Mouse (Mus musculus): ENCODE data around the gene Pld6.
A peak's percentile ranks its signal among the peaks of the same experiment; 100 is the strongest.

Pld6 gene

GRCm38 (mm10) chr11:59787199-59787781, at the start of gene Pld6:
Pld6 (minus strand) TSS chr11:59787645.
- peak; percentile 35 to 47 for DNase-seq (ENCODE audit: low spot score in 2 of 2)

GRCm38 (mm10) chr11:59821625-59822024, 34.2 kb upstream of the Pld6 start:
- DNase-seq (ENCODE audit: low spot score in 2 of 2): no peak

GRCm38 (mm10) chr11:59817916-59818315, 30.5 kb upstream of the Pld6 start:
- no peak for DNase-seq (ENCODE audit: low spot score in 2 of 2)

- DNase-seq (ENCODE audit: low spot score in 2 of 2): no peak
These were observed 28.1 kb upstream of the Pld6 start for GRCm38 (mm10) chr11:59815482-59816065.

- DNase-seq (ENCODE audit: low spot score in 2 of 2): no peak
These were observed 27.5 kb upstream of the Pld6 start for GRCm38 (mm10) chr11:59814936-59815335.

- DNase-seq (ENCODE audit: low spot score in 2 of 2): no peak
These were observed 26.9 kb upstream of the Pld6 start for GRCm38 (mm10) chr11:59814311-59814710.

- DNase-seq (ENCODE audit: low spot score in 2 of 2): no peak
These were observed 25.8 kb upstream of the Pld6 start for GRCm38 (mm10) chr11:59813276-59813675.

GRCm38 (mm10) chr11:59811211-59811610, 23.8 kb upstream of the Pld6 start:
- DNase-seq (ENCODE audit: low spot score in 2 of 2): no peak

- DNase-seq (ENCODE audit: low spot score in 2 of 2): no peak
These were observed 23.2 kb upstream of the Pld6 start for GRCm38 (mm10) chr11:59810480-59811158.

- peak; percentile 66 to 79 for DNase-seq (ENCODE audit: low spot score in 2 of 2)
These were observed 22.4 kb upstream of the Pld6 start, which contains the start of gene Flcn for GRCm38 (mm10) chr11:59809670-59810474. Flcn (minus strand) TSS chr11:59810016.

- peak in 1 of 2 experiments; percentile 11 for DNase-seq (ENCODE audit: low spot score in 2 of 2)
These were observed 21.7 kb upstream of the Pld6 start for GRCm38 (mm10) chr11:59809071-59809669.

GRCm38 (mm10) chr11:59808170-59808960, 20.9 kb upstream of the Pld6 start:
- DNase-seq (ENCODE audit: low spot score in 2 of 2): no peak

GRCm38 (mm10) chr11:59805656-59806055, 18.2 kb upstream of the Pld6 start:
- DNase-seq (ENCODE audit: low spot score in 2 of 2): no peak

GRCm38 (mm10) chr11:59805256-59805655, 17.8 kb upstream of the Pld6 start:
- no peak for DNase-seq (ENCODE audit: low spot score in 2 of 2)

GRCm38 (mm10) chr11:59804409-59805110, 17.1 kb upstream of the Pld6 start:
- no peak for DNase-seq (ENCODE audit: low spot score in 2 of 2)

GRCm38 (mm10) chr11:59803516-59803915, 16.1 kb upstream of the Pld6 start:
- DNase-seq (ENCODE audit: low spot score in 2 of 2): no peak

- DNase-seq (ENCODE audit: low spot score in 2 of 2): no peak
These were observed 14.4 kb upstream of the Pld6 start for GRCm38 (mm10) chr11:59801881-59802280.

- no peak for DNase-seq (ENCODE audit: low spot score in 2 of 2)
These were observed 13.0 kb upstream of the Pld6 start for GRCm38 (mm10) chr11:59800412-59800811.

- no peak for DNase-seq (ENCODE audit: low spot score in 2 of 2)
These were observed 5.9 kb upstream of the Pld6 start for GRCm38 (mm10) chr11:59793390-59793789.

- DNase-seq (ENCODE audit: low spot score in 2 of 2): no peak
These were observed 1.9 kb upstream of the Pld6 start for GRCm38 (mm10) chr11:59789311-59789710.
